Mouse (Mus musculus): ENCODE data around the gene Cnot9.
A peak's percentile ranks its signal among the peaks of the same experiment; 100 is the strongest.
"Not testable (repeated sequence)": the region's sequence is repeated elsewhere in the genome, so short reads cannot be mapped to it uniquely, and the experiment has no call there.

The Cnot9 gene

DNA sequence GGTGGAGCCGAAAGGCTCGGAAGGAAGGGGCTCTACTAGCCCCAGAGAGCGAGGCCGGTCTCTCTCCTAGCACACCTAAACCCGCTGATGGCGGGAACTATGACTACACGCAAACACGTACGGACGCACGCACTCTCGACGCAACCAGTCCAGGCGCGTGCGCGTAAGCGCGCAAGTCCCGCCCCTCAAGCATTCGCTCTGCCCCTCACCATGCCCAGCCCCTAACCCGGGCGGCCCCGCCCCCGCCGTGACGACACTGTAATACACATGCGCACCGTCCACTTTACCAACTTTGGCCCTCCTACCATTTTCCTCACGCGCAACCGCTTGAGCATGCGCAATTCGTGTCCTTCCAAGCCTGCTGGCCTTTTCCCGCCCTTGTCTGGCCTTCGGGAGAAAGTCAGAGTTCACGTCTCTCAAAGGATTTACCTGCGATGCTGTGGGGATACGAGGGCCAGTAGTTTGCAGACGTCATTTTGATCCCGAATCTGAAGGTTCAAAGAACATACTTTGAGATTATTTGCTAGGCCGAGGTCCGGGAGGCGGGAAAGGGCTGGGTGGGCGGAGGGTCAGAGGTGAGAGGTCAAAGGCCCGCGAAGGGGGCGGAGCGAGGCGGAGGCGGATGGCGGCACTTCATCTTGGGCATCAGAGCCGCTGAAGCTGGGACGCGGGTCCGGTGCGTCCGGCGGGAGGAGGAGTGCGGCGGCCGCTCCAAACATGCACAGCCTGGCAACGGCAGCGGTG, at the start of gene Cnot9:
Gene Cnot9, plus strand, starts transcription at position 338 of the 744 bp plus-strand sequence.
- peak; percentile 98 for ATAC-seq (ENCODE audit: low TSS enrichment)

DNA sequence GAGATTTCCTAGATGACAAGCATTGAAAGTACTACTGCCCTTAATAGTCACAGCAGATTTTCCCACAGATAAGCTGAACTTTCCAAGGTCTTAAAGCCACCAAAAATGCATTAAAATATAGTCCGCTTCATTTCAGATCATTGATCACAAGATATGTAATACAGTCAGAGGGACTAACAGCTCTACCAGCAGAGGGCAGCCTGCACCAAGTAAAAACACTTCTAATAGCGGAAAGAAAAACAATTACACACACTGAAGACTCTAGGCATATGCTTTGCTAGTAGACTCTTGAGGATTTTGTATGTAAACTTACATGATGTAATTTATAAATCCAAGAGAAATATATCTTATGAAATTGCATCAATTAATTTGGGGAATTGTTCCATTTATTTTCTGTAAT, 45.6 kb upstream of the Cnot9 start:
- peak; percentile 70; the same call in 1 of the 2 replicates for ATAC-seq (ENCODE audit: low TSS enrichment)

DNA sequence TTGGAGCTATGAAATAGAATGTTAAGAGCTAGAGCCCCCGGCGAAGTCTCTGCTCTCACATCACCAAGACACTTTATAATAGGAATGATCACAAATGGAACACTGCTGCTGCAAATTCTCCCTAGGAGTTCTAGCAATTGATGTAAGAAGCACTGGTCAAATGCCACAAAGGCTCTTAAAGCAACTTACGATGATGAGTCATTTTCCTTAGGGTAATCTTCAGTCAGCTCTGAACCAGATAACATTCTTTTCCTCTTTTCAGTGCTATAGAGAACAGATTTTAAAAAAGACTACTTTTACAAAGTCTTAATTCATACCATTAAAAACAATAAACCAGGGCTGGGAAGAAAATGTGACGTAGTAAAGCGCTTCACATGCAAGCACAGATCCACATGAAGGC, 20.1 kb upstream of the Cnot9 start:
- no peak for ATAC-seq (ENCODE audit: low TSS enrichment)

DNA sequence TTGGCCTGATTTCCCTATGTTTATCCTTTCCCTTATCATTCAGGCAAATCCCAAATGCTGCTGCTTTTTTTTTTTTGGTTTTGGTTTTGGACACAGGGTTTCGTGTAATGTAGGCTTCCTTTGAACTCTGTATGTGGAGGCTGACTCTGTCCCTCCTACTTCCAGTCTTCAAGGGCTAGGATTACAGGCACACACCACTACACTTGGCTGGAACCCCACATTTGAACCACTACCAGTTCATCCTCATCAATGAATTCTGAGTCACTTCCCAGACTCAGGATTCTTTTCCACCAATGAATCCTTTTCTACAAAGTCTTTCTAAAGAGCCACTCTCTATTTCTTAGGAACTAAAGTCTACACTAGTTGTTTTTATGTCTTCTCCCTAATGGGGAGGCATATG, 4.8 kb upstream of the Cnot9 start:
- ATAC-seq (ENCODE audit: low TSS enrichment), result no peak

DNA sequence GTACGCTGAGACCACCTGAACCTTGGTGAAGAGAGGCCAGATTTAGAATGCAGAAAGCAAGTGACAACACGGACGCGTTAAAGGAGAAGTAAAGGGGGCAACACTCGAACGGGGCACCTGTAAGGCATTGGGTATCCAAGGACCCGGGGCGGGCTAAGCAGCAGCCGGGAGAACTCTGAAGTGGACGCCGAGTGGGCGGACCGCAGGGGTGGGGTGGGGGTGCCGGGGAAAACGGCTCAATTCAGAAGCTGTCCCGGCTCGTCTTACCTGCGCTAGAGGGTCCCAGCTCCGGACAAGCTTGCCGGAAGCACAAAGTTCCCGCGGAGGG, 501 bp upstream of the Cnot9 start:
- ATAC-seq (ENCODE audit: low TSS enrichment), result peak; percentile 34

DNA sequence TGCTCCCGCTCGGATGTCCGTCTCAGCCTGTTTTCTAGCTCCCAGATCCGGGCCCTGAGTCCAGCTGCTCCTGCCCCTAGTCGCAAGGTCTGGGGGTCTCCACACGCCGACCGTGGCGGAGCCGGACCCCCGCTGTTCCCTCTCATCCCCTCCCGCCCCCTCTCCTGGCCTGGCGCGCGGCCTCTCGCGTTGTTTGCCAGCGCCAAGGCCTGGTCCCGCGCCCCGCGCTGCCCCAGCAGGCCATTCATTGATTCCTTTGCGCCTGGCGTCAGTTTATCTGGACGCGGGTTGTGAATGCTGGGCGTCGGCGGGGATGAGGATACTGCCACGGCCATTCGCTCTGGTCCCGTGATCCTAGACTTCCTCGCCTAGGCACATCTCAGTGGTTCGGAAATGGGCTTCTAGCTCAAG, 618 bp downstream of the Cnot9 start:
- peak; percentile 29; the same call in 1 of the 2 replicates for ATAC-seq (ENCODE audit: low TSS enrichment)

DNA sequence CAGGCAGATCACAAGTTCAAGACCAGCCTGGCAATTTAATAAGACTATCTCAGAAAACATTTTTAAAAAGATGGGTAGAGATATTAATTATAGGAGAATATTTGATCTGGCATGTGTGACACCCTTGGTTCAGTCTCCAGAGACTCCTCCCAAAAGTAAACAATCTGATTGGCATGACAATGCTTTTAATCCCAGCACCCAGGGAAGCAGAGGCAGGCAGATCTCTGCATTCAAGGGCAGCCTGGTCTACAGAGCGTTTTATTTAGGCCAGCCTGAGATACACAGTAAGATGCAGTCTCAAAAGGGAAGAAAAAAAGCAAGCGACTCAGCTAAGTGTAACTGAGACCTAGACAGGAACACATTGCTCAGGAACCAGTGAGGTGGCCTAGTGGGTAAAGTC, 1.9 kb downstream of the Cnot9 start:
- no peak for ATAC-seq (ENCODE audit: low TSS enrichment)

DNA sequence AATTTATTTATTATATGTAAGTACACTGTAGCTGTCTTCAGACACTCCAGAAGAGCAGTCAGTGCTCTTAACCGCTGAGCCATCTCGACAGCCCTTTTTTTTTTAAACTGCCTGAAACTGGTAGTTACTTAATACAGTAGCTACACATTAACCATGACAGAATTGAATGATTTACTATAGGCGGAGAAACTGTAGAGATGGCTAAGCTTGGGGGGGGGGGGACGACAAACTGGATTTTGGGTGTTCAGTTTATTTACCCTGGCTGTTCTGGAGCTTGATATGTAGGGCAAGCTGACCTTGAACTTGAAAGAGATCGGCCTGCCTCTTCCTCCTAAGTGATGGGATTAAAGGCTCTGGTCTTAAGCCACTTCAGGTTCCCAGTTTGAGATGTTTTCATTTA, 5.4 kb downstream of the Cnot9 start:
- no peak for ATAC-seq (ENCODE audit: low TSS enrichment)

DNA sequence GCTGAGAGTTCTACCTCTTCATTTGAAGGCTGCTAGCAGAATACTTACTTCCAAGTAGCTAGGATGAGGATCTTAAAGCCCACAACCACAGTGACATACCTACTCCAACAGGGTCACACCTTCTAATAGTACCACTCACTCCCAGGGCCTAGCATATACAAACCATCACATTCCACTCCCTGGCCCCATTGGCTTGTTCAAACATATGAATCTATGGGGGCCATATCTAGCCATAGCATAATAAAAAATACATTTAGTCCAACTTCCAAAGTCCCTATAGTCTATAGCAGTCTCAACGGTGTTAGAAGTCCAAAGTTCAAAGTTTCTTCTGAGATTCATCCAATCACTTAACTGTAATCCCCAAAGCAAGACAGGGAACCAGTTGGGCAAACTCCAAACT, 7.1 kb downstream of the Cnot9 start:
- not testable (repeated sequence) for ATAC-seq (ENCODE audit: low TSS enrichment)

DNA sequence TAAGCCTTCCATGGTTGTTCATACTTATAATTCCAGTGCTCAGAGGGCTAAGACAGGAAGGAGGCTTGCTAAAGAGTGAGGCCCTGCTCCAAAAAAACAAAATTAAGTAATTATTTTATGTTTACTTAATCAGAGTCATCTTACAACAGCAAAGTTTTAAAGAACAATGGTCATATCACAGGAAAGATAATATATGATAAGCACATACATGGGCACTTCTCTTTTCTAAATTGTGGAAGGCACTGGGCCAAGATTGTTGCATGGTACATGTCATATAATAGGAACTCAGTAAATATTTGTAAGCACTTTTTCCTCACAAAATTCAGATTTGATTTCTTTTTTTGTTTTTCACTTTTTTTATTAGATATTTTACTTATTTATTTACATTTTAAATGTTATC, 14.0 kb downstream of the Cnot9 start:
- no peak for ATAC-seq (ENCODE audit: low TSS enrichment)

DNA sequence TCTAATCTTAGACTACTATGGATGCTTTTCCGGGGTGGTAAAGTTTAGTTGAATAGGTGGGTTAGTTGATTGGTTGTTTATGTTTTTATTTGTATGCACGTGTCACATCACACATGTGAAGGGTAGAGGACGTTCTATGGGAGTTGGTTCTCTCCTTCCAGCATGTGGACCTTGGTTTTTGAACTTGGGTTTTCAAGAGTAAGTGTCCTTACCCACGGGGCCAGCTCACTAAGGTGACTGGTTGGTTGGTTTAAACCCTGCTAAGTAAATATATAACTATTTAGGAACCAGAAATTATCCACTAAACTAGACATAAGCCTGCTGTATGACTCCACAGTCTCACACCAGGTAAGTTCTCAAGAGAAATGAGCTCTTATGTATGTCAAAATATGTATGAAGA, 18.9 kb downstream of the Cnot9 start:
- no peak for ATAC-seq (ENCODE audit: low TSS enrichment)

DNA sequence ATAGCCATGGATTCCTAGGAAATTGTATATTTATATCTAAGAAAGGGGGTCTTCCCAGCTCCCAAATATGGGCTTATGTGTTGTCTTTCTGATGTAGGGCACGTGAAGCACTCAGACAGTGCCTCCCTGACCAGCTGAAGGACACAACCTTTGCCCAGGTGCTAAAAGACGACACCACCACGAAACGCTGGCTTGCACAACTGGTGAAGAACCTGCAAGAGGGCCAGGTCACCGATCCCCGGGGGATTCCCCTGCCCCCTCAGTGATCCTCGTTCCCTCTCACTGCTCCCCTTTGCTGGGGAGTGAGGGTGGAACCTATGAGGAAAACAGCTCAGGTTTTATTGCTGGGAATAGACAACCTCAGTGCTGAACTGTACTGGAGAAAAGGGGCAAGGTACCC, 22.7 kb downstream of the Cnot9 start:
- ATAC-seq (ENCODE audit: low TSS enrichment), result no peak

DNA sequence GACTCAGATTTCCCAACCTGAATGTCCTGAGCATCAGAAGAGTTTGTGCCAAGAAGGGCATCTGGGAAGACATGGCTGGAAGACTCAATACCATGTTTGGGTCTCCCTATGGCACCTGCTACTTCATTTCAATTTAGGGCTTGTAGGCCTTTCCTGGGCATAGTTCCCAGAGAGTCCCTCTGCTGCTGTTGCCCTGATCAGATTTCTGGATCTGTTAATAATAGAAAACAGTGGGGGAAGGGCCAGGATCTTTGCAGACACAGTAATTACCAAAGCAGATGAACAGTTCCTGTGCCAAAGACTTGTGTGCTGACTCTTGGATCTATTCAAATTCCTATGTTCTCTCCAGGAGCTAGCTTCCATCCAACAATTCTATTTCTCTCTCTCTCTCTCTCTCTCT, 32.8 kb downstream of the Cnot9 start:
- ATAC-seq (ENCODE audit: low TSS enrichment), result no peak

DNA sequence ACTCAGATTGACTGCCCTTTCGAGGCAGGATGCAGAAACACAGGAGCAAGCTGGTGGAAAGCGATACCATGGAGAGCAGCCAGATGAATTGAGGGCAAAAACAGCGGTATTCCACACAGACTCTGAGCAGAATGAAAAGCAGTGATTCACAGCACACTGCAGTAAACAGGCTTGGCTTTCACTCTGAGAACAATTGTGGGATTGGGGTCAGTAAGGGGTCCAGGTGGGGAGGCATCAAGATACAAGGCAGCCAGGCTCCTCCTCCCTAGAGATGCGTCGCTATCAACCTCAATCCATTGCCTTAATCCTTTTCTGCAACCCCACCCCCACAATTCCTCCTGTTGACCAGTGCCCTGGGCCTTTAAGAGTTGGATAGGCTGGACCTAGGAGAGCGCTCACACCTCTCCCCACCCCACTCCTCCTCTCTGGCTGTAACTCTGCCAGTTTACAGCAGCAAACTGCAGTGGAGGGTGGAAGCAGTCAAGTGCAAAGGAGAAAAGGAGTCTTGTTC, 36.6 kb downstream of the Cnot9 start, which contains the start of gene Plcd4:
Gene Plcd4, plus strand, starts transcription at position 438 of the 511 bp plus-strand sequence.
- ATAC-seq (ENCODE audit: low TSS enrichment), result peak; percentile 90

DNA sequence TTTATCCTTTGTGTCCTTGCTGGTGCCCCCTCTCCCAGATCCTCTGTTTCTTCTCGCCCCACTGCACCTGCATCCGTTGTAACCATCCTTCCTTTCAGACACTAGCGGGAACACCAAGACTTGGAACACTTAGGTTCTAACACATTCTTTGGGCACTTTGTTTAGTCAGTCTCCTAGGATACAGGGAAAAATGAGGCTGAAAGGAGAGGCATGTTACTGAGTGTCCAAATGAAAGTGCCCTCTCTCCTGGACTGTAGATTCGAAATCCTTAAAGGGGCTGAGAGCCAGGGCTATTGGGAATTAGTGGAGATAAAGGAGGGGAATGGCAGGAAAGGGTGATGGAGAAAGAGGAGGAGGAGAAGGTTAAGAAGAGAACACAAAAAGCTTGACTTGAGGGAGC, 38.3 kb downstream of the Cnot9 start, which contains the start of gene Usp37:
Gene Usp37, minus strand, starts transcription at position 101 of the 400 bp plus-strand sequence.
- no peak for ATAC-seq (ENCODE audit: low TSS enrichment)

DNA sequence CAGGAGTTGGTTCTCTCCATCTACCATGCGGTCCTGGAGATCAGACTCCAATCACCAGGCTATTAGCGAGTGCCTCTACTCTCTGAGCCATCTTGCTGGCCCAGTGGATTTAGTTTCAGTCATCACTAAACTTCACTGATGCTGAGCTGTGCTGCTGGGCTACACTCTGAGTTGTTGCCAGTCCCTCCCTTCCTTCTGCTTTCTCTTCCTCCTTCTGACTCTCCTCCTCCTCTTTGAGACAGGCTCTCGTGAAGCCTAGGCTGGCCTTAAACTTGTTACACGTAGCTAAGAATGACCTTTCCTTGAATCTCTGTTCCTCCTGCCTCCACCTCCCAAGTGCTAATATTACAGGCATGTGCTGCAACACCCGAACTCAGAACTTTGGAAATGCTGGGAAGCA, 53.2 kb downstream of the Cnot9 start:
- no peak for ATAC-seq (ENCODE audit: low TSS enrichment)

DNA sequence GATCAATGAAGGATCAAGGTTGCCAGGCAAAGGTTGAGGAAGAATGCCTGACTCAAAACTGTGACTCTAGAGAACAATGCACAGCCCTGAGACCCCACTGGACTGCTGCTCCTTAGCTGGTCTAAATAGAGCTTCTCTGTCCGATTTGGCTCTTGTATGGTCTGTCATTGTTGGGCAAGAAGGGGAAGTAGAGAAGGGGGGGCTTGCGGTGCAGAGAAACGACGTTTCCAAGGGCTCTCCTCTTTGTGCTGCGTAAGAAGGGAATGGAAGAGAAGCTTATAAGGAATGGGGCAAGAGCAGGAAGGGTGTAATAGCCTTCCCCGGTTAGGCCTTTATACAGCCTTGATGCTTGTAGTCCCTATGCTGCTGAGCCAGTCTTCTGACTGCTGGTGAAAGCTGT, 60.0 kb downstream of the Cnot9 start:
- no peak for ATAC-seq (ENCODE audit: low TSS enrichment)

DNA sequence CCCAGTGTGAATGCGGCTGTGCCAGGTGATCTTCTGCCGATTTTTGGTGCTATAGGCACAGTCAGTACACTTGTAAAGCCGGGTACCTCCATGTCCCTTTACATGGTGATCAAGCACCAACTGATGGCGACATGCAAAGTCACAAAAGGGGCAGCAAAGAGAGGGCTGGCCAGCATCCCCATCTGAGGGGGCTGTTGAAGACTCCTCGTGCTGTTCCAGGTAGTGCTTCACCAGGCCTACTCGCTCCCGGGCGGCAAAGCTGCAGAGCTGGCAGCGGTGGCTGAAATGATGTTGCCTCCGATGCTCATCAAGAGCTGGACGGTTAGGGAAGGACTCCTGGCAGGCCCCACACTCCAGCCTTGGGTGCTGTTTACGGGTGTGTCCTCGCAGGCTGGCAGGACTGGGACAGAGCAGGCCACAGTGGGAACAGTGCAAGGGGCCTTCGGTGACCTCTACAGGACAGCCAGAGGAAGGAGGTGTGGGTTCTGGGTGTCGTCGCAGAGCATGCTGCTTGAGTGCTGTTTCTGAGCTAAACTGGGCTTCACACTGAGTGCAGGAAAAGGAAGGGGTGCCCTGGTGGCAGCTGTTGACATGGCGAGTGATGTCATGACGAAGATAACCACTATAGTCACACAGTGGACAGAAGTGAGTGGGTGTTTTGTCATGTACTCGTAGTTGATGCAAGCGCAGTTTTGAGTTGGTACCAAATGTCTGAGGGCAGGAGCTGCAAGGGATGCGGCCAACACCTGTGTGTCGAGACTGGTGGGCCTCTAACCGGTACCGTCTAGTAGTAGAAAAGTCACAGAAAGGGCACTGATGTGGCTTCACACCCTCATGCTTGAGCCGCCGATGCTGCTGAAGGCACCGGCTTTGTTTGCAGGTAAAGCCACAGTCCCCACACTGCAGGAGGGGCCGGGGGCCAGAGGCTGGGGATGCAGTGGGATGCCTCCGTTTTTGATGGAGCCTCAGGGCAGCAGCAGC, 64.2 kb downstream of the Cnot9 start:
- peak; percentile 29; the same call in 1 of the 2 replicates for ATAC-seq (ENCODE audit: low TSS enrichment)

All from frontal cortex, adult (tissue).